Mouse (Mus musculus) intestine, embryonic 15.5 days (tissue): Measurements from ENCODE around the gene Napa. TPM values are rescaled to one million over a fixed set of nuclear protein-coding genes. Genes with fewer than 3 reads are reported as not detected.

Experiments
- ATAC-seq: fragments of 200-750 bp; cut with Nextera tagmentation; 2 replicates; pipeline ENCODE4 v1.8.0; 2017; ENCODE audit warnings: moderate TSS enrichment, moderate library complexity
- H3K27ac ChIP-seq: fragments of 300-500 bp; sonication (generic); 2 replicates; pipeline ENCODE4 v1.5.1; 2015; ENCODE audit warnings: mild to moderate bottlenecking, inconsistent platforms
- H3K27me3 ChIP-seq: fragments of 300-500 bp; sonication (generic); replicated peaks from 2 replicates; pipeline ENCODE4 v1.6.1; 2015; ENCODE audit warnings: inconsistent platforms
- H3K36me3 ChIP-seq: fragments of 300-500 bp; sonication (generic); 2 replicates; pipeline ENCODE4 v1.6.1; 2015; ENCODE audit warnings: inconsistent platforms
- H3K4me1 ChIP-seq: fragments of 300-500 bp; sonication (generic); replicated peaks from 2 replicates; pipeline ENCODE4 v1.6.1; 2015; ENCODE audit warnings: inconsistent platforms
- H3K4me2 ChIP-seq: fragments of 300-500 bp; sonication (generic); replicated peaks from 2 replicates; pipeline ENCODE4 v1.6.1; 2015; ENCODE audit warnings: mild to moderate bottlenecking, inconsistent platforms
- H3K4me3 ChIP-seq: fragments of 300-500 bp; sonication (generic); replicated peaks from 2 replicates; pipeline ENCODE4 v1.5.1; 2015; ENCODE audit warnings: inconsistent platforms
- H3K9ac ChIP-seq: fragments of 300-500 bp; sonication (generic); 2 replicates; pipeline ENCODE4 v1.6.1; 2015; ENCODE audit warnings: inconsistent platforms
- H3K9me3 ChIP-seq: fragments of 300-500 bp; sonication (generic); 2 replicates; pipeline ENCODE4 v1.6.1; 2016; ENCODE audit warnings: inconsistent platforms
- WGBS: fragments of 180-500 bp; shearing (Covaris S2); methylation state at CpG from one replicate; pipeline ENCODE4 v1.1.7; 2015; 5-methylcytosine and 5-hydroxymethylcytosine counted together
- polyA plus RNA-seq: library from polyadenylated mRNA; unstranded; fragments of >200 nt; fragmentation: Nextera tagmentation; extraction: Ambion mirVana; gene quantifications from 2 replicates; pipeline ENCODE4 v1.2.1, GENCODE M21; 2015

Napa gene
- polyA plus RNA-seq, 1 experiment from 2014 or later: 186 TPM

DNA sequence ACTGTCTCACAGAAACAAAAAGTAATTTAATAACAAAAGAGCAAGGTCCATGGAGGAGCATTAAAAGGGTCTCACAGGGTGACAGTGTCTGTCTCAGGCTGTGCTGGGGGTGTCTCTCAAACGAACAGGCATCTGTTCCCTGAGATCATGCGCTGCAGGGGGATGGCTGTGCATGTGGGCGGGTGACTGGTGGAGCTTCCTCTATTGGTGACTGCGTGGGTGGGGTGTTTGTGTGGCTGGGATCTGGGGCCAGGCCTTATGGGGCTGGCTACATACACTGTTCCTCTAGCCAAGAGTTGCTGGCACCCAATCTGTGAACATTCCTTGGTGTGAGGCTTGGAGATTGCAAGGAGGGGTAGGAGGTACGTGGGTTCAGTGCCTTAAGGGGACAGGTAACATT is 51.0 kb downstream of the Napa start:
- ATAC-seq: no peak
- 61% methylated on average over 5 of the region's 5 CpGs for WGBS

DNA sequence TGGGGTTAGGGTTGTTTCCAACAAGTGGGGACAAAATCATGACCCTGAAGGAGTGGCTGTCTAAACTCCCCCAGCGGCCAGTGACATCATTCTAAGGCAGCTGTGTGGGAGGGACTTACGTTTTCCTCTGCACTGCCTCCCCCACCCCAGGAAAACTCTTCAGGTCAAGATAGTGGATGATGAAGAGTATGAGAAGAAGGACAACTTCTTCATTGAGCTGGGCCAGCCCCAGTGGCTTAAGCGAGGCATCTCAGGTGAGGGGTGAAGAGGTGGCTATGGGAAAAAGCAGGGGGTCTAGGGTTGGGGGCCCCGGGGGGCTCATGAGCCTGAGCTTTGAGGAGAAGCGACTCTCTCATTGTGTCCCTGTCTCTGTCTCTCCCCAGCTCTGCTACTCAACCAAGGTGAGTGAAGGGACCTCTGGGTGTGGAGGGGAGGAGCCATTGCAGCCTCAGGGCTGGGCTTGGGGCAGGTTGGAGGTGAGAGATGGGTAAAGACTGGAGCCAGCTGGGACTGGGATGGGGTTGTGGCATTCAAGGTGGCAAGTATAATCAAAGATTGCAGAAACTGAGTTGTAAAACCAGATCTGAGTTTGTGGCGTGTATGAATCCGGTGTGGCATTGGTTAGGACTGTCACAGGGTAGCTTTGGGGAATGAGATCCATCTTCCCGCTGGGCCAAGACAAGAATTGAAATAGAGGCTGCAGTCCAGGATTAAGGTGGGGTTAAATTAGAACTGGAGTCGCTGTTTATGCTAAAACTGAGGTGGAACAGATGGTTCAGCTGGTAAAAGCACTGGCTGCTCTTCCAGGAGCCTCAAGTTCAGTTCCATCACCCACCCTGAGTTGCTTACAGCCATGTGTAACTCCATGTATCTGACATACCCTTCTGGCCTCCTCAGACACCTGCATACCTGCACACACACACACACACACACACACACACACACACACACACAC is 52.2 kb downstream of the Napa start:
- H3K4me2 ChIP-seq: no peak overlapping the region
- H3K9ac ChIP-seq: no peak overlapping the region
- H3K27ac ChIP-seq: no peak overlapping the region
- ATAC-seq: no peak
- no peaks in the 10 kb centered on the region for H3K4me1 ChIP-seq
- 66% methylated on average over 9 of the region's 9 CpGs for WGBS
- no peaks in the 10 kb centered on the region for H3K36me3 ChIP-seq
- no peaks in the 10 kb centered on the region for H3K9me3 ChIP-seq
- no peak overlapping the region for H3K4me3 ChIP-seq
- H3K27me3 ChIP-seq: 0 out of 2 replicates have a peak, but pooled peaks cover 4% of the 10 kb centered on the region

More for the DNA sequence above, 51.0 kb downstream of the Napa start:
- Histone ChIP-seq H3K36me3 (no peaks in the 10 kb centered on the region), H3K27me3 (0 out of 2 replicates have a peak, but pooled peaks cover 4% of the 10 kb centered on the region), H3K4me2 (no peak overlapping the region), H3K9ac (no peak overlapping the region), H3K9me3 (no peaks in the 10 kb centered on the region), H3K27ac (no peak overlapping the region), H3K4me1 (no peaks in the 10 kb centered on the region), H3K4me3 (no peak overlapping the region)

DNA sequence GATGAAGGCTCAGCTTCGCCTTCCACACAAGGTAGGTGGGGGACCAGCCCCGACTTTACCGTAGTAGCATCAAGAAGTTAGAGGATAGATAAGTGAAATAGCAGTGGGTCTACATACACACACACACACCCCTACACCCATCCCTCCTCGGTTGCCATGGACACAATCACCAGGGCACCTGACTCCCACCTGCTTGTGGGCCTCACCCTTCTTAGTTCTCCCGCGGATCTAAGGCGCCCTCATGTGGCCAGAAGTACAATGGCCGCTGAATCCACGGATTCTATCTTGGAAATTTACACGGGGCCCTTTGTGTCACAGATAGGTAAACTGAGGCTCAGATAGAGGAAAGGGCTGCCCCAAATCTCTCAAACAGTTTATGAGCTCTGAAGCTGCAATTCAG is 55.3 kb downstream of the Napa start:
- H3K4me3 ChIP-seq: no peak overlapping the region
- H3K27me3 ChIP-seq: peaks cover 5% of the 10 kb centered on the region
- no peaks in the 10 kb centered on the region for H3K9me3 ChIP-seq
- H3K27ac ChIP-seq: no peak overlapping the region
- no peak overlapping the region for H3K9ac ChIP-seq
- peak; percentile 85 for ATAC-seq
- 17% methylated on average over 10 of the region's 10 CpGs for WGBS
- H3K4me1 ChIP-seq: no peaks in the 10 kb centered on the region
- no peaks in the 10 kb centered on the region for H3K36me3 ChIP-seq
- H3K4me2 ChIP-seq: no peak overlapping the region

DNA sequence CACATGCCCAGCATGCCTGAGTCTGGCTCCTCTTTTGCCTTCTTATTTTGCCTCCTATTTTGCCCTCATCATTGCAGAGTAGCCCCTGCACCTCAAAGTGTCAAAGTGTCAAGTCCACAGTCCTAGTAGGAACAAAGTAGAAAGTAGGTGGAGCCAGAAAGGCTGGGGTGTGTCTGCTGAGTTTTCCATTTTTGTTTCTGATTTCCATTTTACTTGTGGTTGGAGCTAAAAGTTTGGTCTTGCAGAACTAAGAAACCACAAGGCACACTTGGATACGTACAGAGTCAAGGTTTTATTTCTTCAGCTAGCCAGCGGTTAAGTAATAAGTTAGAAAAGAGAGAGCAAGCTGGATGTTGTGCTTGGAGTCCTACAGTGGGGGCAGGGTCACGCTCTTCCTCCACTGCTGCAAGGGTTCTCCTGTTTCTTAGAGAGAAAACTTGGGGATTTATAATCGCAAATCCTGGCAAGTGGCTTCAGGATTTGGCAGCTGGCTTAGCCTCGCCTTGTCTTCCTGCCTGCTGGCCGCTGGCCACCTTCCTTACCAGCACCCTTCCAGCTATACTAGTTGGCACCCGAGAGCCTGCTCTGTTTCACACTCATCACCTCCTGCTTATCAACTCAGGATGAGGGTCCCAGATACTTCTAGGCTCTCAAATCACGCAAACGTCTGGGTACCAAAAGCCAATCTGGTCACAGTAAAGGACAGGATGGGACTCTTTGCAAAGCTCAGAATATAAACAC is 57.0 kb downstream of the Napa start:
- no peak overlapping the region for H3K9ac ChIP-seq
- H3K27me3 ChIP-seq: peaks cover 17% of the 10 kb centered on the region
- no peak for ATAC-seq
- no peak overlapping the region for H3K4me2 ChIP-seq
- no peak overlapping the region for H3K4me3 ChIP-seq
- H3K27ac ChIP-seq: no peak overlapping the region
- WGBS: 68% methylated on average over 9 of the region's 9 CpGs
- no peaks in the 10 kb centered on the region for H3K36me3 ChIP-seq
- no peaks in the 10 kb centered on the region for H3K9me3 ChIP-seq
- 0 out of 2 replicates have a peak, but pooled peaks cover 3% of the 10 kb centered on the region for H3K4me1 ChIP-seq

GRCm38 (mm10) chr7:16156105-16156714 is 58.0 kb downstream of the Napa start:
- WGBS: 66% methylated on average over 8 of the region's 8 CpGs
- H3K4me3 ChIP-seq: no peak overlapping the region
- ATAC-seq: no peak
- H3K4me2 ChIP-seq: no peak overlapping the region
- peaks cover 17% of the 10 kb centered on the region for H3K27me3 ChIP-seq
- H3K9ac ChIP-seq: no peak overlapping the region
- H3K36me3 ChIP-seq: no peaks in the 10 kb centered on the region
- H3K27ac ChIP-seq: no peak overlapping the region
- H3K4me1 ChIP-seq: 0 out of 2 replicates have a peak, but pooled peaks cover 3% of the 10 kb centered on the region
- H3K9me3 ChIP-seq: no peaks in the 10 kb centered on the region

GRCm38 (mm10) chr7:16158735-16159134 is 60.5 kb downstream of the Napa start:
- H3K9me3 ChIP-seq: no peaks in the 10 kb centered on the region
- no peak overlapping the region; the same call in 1 of the 2 replicates for H3K4me3 ChIP-seq
- H3K9ac ChIP-seq: no peak overlapping the region
- 0 out of 2 replicates have a peak, but pooled peaks cover 3% of the 10 kb centered on the region for H3K4me1 ChIP-seq
- ATAC-seq: no peak
- H3K36me3 ChIP-seq: no peaks in the 10 kb centered on the region
- WGBS: 10% methylated on average over 39 of the region's 39 CpGs
- no peak overlapping the region for H3K27ac ChIP-seq
- H3K27me3 ChIP-seq: peaks cover 17% of the 10 kb centered on the region
- H3K4me2 ChIP-seq: peak overlapping the region; percentile 49

DNA sequence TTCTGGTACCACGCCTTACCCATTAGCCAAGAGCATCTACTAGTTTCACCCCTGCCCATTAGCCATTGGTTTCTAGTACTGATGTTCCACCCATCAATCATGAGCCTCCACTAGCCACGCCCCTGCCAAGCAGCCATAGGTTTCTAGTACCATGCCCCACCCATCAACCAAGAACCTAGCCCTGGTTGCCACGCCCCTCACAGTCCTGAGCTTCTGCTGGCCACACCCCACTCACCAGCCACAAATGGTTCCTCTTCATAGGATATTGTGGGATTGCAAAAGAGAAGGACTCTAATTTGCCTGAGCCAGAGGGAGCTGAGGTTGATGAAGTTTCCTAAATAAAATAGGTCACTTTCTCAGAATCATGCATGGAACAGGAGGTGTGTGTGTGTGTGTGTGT is 62.4 kb downstream of the Napa start:
- Histone ChIP-seq H3K36me3 (no peaks in the 10 kb centered on the region), H3K27me3 (peaks cover 17% of the 10 kb centered on the region), H3K27ac (no peak overlapping the region), H3K4me1 (0 out of 2 replicates have a peak, but pooled peaks cover 3% of the 10 kb centered on the region), H3K9me3 (no peaks in the 10 kb centered on the region), H3K4me3 (no peak overlapping the region), H3K9ac (no peak overlapping the region), H3K4me2 (no peak overlapping the region)
- WGBS: 60% methylated on average over 3 of the region's 3 CpGs
- peak; percentile 61 for ATAC-seq

- Histone ChIP-seq H3K4me3 (no peak overlapping the region), H3K27ac (no peak overlapping the region), H3K9ac (no peak overlapping the region), H3K9me3 (no peaks in the 10 kb centered on the region), H3K36me3 (no peaks in the 10 kb centered on the region), H3K4me2 (no peak overlapping the region), H3K4me1 (0 out of 2 replicates have a peak, but pooled peaks cover 3% of the 10 kb centered on the region), H3K27me3 (peaks cover 17% of the 10 kb centered on the region)
- ATAC-seq: no peak
- WGBS: 89% methylated on average over 9 of the region's 9 CpGs
Measured at GRCm38 (mm10) chr7:16161302-16161701, 63.0 kb downstream of the Napa start.

GRCm38 (mm10) chr7:16162036-16162435 is 63.8 kb downstream of the Napa start:
- Histone ChIP-seq H3K36me3 (no peaks in the 10 kb centered on the region), H3K4me3 (no peak overlapping the region), H3K4me2 (no peak overlapping the region), H3K9me3 (no peaks in the 10 kb centered on the region), H3K4me1 (0 out of 2 replicates have a peak, but pooled peaks cover 3% of the 10 kb centered on the region), H3K27me3 (peaks cover 17% of the 10 kb centered on the region), H3K9ac (no peak overlapping the region), H3K27ac (no peak overlapping the region)
- ATAC-seq: no peak
- WGBS: 66% methylated on average over 7 of the region's 7 CpGs

Other genes starting within 250 kb of the Napa start
- not detected in 2 replicates for gene Crx, start 218.5 kb upstream of the Napa start, polyA plus RNA-seq
- not detected in 2 replicates for gene Crxos, start 215.8 kb upstream of the Napa start, polyA plus RNA-seq
- gene Selenow, start 176.1 kb upstream of the Napa start, polyA plus RNA-seq: 645 and 657 TPM in 2 replicates
- 161 and 174 TPM in 2 replicates for gene Nop53, start 152.4 kb upstream of the Napa start, polyA plus RNA-seq
- 42.3 and 50.9 TPM in 2 replicates for gene Ehd2, start 130.9 kb upstream of the Napa start, polyA plus RNA-seq
- 4.9 and 5.4 TPM in 2 replicates for gene Bicra, start 50.5 kb upstream of the Napa start, polyA plus RNA-seq
- gene Zfp541, start 36.6 kb upstream of the Napa start, polyA plus RNA-seq: 0.03 and 0.06 TPM in 2 replicates
- 24.4 and 25.6 TPM in 2 replicates for gene Kptn, start 21.4 kb downstream of the Napa start, polyA plus RNA-seq
- gene Slc8a2, start 31.4 kb downstream of the Napa start, polyA plus RNA-seq: 0.15 and 0.23 TPM in 2 replicates
- 30.8 and 31.8 TPM in 2 replicates for gene Meis3, start 76.6 kb downstream of the Napa start, polyA plus RNA-seq
- gene Dhx34, start 123.6 kb downstream of the Napa start, polyA plus RNA-seq: 21.8 and 34.2 TPM in 2 replicates
- gene C5ar2, start 145.7 kb downstream of the Napa start, polyA plus RNA-seq: 0.13 and 0.23 TPM in 2 replicates
- 2.4 TPM in 2 replicates for gene C5ar1, start 161.1 kb downstream of the Napa start, polyA plus RNA-seq
- gene Inafm1, start 175.2 kb downstream of the Napa start, polyA plus RNA-seq: 16.4 and 16.6 TPM in 2 replicates
- gene Ccdc9, start 188.3 kb downstream of the Napa start, polyA plus RNA-seq: 23.3 and 24.7 TPM in 2 replicates
- 5.9 and 6.4 TPM in 2 replicates for gene Bbc3, start 209.9 kb downstream of the Napa start, polyA plus RNA-seq